Mouse (Mus musculus) thymus, postnatal 10 days (tissue): ENCODE results near the gene Cfap36.
A peak's percentile ranks its signal among the peaks of the same experiment; 100 is the strongest.

Source experiments
- DNase-seq, 2 experiments: peaks; one replicate each; pipeline ENCODE4 v3.0.0; 2021; ENCODE audit warnings: low spot score in 2 of 2

The Cfap36 gene

GRCm38 (mm10) chr11:29180657-29181056, 66.6 kb downstream of the Cfap36 start:
- no peak for DNase-seq

DNA sequence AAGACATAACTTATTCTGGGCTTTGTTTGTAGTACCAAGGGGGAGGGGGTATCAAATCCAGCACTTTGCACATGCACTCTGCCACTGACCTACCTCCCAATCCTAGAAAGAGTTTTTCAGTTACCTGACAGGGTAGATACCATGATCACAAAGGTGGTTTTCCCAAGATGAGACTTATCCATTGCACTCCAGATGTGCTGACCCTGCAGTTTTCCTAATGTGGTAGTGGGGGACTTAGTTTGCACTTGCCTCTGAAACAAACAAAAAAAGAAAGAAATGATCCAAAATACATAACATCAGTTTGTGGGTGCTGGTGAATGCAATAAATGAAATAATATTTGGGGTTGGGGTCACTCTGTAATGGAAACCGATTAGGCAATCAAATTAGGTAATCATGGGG, 67.9 kb downstream of the Cfap36 start:
- DNase-seq = no peak

GRCm38 (mm10) chr11:29173706-29174436, 73.3 kb downstream of the Cfap36 start:
- peak in 1 of 2 experiments; percentile 5 for DNase-seq

GRCm38 (mm10) chr11:29173125-29173631, 74.0 kb downstream of the Cfap36 start:
- DNase-seq = peak in 1 of 2 experiments; percentile 48

- DNase-seq = peak; percentile 93 to 96
These were observed 74.6 kb downstream of the Cfap36 start, which contains the start of gene Ppp4r3b for GRCm38 (mm10) chr11:29172563-29173124. Ppp4r3b (plus strand) TSS chr11:29172890.

DNA sequence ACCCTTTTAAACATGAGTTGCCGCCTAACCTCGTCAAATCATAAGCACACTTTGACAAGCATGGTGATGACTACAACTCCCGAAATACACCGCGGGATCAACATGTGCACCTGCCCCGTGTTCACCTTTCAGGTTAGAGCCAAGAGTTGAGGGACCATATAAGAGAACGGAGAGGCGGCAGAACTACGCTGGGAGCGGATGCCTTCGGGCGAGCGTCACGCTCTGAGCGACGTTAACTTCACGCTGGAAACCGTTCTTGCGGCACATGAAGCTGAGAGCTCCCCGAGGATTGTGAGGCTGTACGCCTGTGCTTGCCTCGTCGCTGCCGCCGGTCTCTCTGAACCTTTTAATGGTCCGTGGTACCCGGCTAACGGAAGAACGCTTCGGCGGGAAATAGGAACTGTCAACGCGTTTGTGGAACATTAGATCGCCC, 75.2 kb downstream of the Cfap36 start:
- peak; percentile 39 to 51 for DNase-seq
